Mouse (Mus musculus) neural tube, embryonic 12.5 days (tissue): ENCODE measurements around the gene Syne4. TPM values are rescaled to one million over a fixed set of nuclear protein-coding genes. Genes with fewer than 3 reads are reported as not detected.

Experiments
- ATAC-seq: fragments of 200-750 bp; cut with Nextera tagmentation; 2 replicates; pipeline ENCODE4 v1.8.0; 2017; ENCODE audit warnings: low read depth, mild to moderate bottlenecking, moderate TSS enrichment, moderate library complexity; ENCODE audit not compliant: low FRiP score
- H3K27ac ChIP-seq: fragments of 300-500 bp; sonication (generic); 2 replicates; pipeline ENCODE4 v1.5.1; 2016
- H3K27me3 ChIP-seq: fragments of 300-500 bp; sonication (generic); replicated peaks from 2 replicates; pipeline ENCODE4 v1.6.1; 2016; ENCODE audit warnings: mild to moderate bottlenecking
- H3K36me3 ChIP-seq: fragments of 300-500 bp; sonication (generic); 2 replicates; pipeline ENCODE4 v1.6.1; 2016; ENCODE audit warnings: mild to moderate bottlenecking
- H3K4me1 ChIP-seq: fragments of 300-500 bp; sonication (generic); 2 replicates; pipeline ENCODE4 v1.6.1; 2016
- H3K4me2 ChIP-seq: fragments of 300-500 bp; sonication (generic); replicated peaks from 2 replicates; pipeline ENCODE4 v1.6.1; 2016; ENCODE audit warnings: mild to moderate bottlenecking
- H3K4me3 ChIP-seq: fragments of 300-500 bp; sonication (generic); 2 replicates; pipeline ENCODE4 v1.5.1; 2016
- H3K9ac ChIP-seq: fragments of 300-500 bp; sonication (generic); 2 replicates; pipeline ENCODE4 v1.6.1; 2016; ENCODE audit warnings: mild to moderate bottlenecking
- H3K9me3 ChIP-seq: fragments of 300-500 bp; sonication (generic); 2 replicates; pipeline ENCODE4 v1.6.1; 2016; ENCODE audit warnings: mild to moderate bottlenecking
- WGBS: fragments of 180-500 bp; shearing (Covaris S2); methylation state at CpG from one replicate; pipeline ENCODE4 v1.1.7; 2016; 5-methylcytosine and 5-hydroxymethylcytosine counted together
- polyA plus RNA-seq: library from polyadenylated mRNA; unstranded; fragments of >200 nt; fragmentation: Nextera tagmentation; extraction: Ambion mirVana; gene quantifications from 2 replicates; pipeline ENCODE4 v1.2.1, GENCODE M21; 2016

The Syne4 gene
- polyA plus RNA-seq, 1 experiment from 2014 or later: 21.8 TPM

DNA sequence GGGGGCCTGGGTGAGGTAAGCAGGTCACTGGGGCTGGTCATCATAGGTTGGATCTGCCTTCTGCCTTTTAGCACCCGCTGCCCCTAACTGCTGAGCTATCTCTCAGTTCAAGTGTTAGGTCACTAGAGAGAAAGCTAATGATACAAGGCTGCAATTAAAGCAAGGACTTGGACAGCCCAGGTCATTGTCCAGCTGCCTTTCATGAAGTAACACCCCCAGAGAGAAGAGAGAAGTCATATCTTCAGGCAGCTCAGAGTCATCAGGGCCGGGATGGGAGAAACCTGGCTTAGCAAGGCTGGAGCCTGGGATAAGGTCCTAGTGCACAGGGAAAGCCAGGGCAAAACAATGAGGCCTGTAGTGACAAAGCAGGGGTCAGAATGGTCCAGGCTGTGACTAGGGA is 52.9 kb downstream of the Syne4 start:
- WGBS: 73% methylated on average over 2 of the region's 2 CpGs
- Histone ChIP-seq H3K9ac (no peak overlapping the region), H3K4me2 (no peak overlapping the region), H3K4me1 (peaks cover 6% of the 10 kb centered on the region; the same call in 1 of the 2 replicates), H3K27me3 (0 out of 2 replicates have a peak, but pooled peaks cover 10% of the 10 kb centered on the region), H3K9me3 (no peaks in the 10 kb centered on the region), H3K27ac (no peak overlapping the region), H3K36me3 (no peaks in the 10 kb centered on the region), H3K4me3 (no peak overlapping the region)
- no peak for ATAC-seq

Other genes with a start within 250 kb of the Syne4 start
- 8.2 and 10.4 TPM in 2 replicates for gene Zfp82, start 241.9 kb upstream of the Syne4 start, polyA plus RNA-seq
- 1.4 and 3.1 TPM in 2 replicates for gene Gm26920, start 224.4 kb upstream of the Syne4 start, polyA plus RNA-seq
- gene Zfp566, start 224.3 kb upstream of the Syne4 start, polyA plus RNA-seq: 14.2 and 16.0 TPM in 2 replicates
- 107 and 116 TPM in 2 replicates for gene Zfp260, start 220.0 kb upstream of the Syne4 start, polyA plus RNA-seq
- 11.5 and 12.3 TPM in 2 replicates for gene Zfp382, start 192.9 kb upstream of the Syne4 start, polyA plus RNA-seq
- 14.6 and 15.6 TPM in 2 replicates for gene Zfp146, start 145.1 kb upstream of the Syne4 start, polyA plus RNA-seq
- 2.9 and 5.8 TPM in 2 replicates for gene Cox7a1, start 130.7 kb upstream of the Syne4 start, polyA plus RNA-seq
- 73.3 and 78.3 TPM in 2 replicates for gene Capns1, start 116.0 kb upstream of the Syne4 start, polyA plus RNA-seq
- 156 and 166 TPM in 2 replicates for gene Polr2i, start 82.9 kb upstream of the Syne4 start, polyA plus RNA-seq
- gene Tbcb, start 82.5 kb upstream of the Syne4 start, polyA plus RNA-seq: 292 and 299 TPM in 2 replicates
- not detected in 2 replicates for gene Ovol3, start 79.1 kb upstream of the Syne4 start, polyA plus RNA-seq
- 0.52 and 0.78 TPM in 2 replicates for gene Thap8, start 34.7 kb upstream of the Syne4 start, polyA plus RNA-seq
- 6.6 and 9.7 TPM in 2 replicates for gene Wdr62, start 34.4 kb upstream of the Syne4 start, polyA plus RNA-seq
- gene Clip3, start 23.1 kb upstream of the Syne4 start, polyA plus RNA-seq: 74.3 and 87.2 TPM in 2 replicates
- gene Alkbh6, start 6.1 kb upstream of the Syne4 start, polyA plus RNA-seq: 93.4 and 95.9 TPM in 2 replicates
- not detected in 2 replicates for gene E130208F15Rik, start 6.9 kb downstream of the Syne4 start, polyA plus RNA-seq
- gene Sdhaf1, start 9.1 kb downstream of the Syne4 start, polyA plus RNA-seq: 25.9 and 26.7 TPM in 2 replicates
- gene Lrfn3, start 48.0 kb downstream of the Syne4 start, polyA plus RNA-seq: 10.7 and 11.1 TPM in 2 replicates
- 22.6 and 23.2 TPM in 2 replicates for gene Tyrobp, start 99.0 kb downstream of the Syne4 start, polyA plus RNA-seq
- 0.72 and 1.2 TPM in 2 replicates for gene Hcst, start 105.0 kb downstream of the Syne4 start, polyA plus RNA-seq
- gene Nfkbid, start 106.9 kb downstream of the Syne4 start, polyA plus RNA-seq: 1.4 and 2.1 TPM in 2 replicates
- gene Aplp1, start 130.7 kb downstream of the Syne4 start, polyA plus RNA-seq: 368 and 386 TPM in 2 replicates
- gene Kirrel2, start 142.9 kb downstream of the Syne4 start, polyA plus RNA-seq: 13.5 and 14.6 TPM in 2 replicates
- gene Nphs1, start 143.5 kb downstream of the Syne4 start, polyA plus RNA-seq: 2.0 and 3.3 TPM in 2 replicates
- gene Prodh2, start 178.8 kb downstream of the Syne4 start, polyA plus RNA-seq: not detected in 2 replicates
- gene Arhgap33, start 220.3 kb downstream of the Syne4 start, polyA plus RNA-seq: 78.3 and 90.0 TPM in 2 replicates
- gene Hspb6, start 237.4 kb downstream of the Syne4 start, polyA plus RNA-seq: 5.4 and 6.0 TPM in 2 replicates
- 9.7 and 11.0 TPM in 2 replicates for gene Proser3, start 237.5 kb downstream of the Syne4 start, polyA plus RNA-seq
- 52.8 and 53.4 TPM in 2 replicates for gene Lin37, start 245.0 kb downstream of the Syne4 start, polyA plus RNA-seq
- gene U2af1l4, start 248.5 kb downstream of the Syne4 start, polyA plus RNA-seq: 83.8 and 87.9 TPM in 2 replicates
- gene Gm49396, start 248.5 kb downstream of the Syne4 start, polyA plus RNA-seq: 16.2 and 17.1 TPM in 2 replicates
- gene Psenen, start 248.8 kb downstream of the Syne4 start, polyA plus RNA-seq: 137 and 143 TPM in 2 replicates